Mouse (Mus musculus): ENCODE data around the gene Sorbs2. TPM values are rescaled to one million over a fixed set of nuclear protein-coding genes. Genes with fewer than 3 reads are reported as not detected.

The Sorbs2 gene
- polyA plus RNA-seq, 1 experiment from 2014 or later = 32.2 TPM

GRCm38 (mm10) chr8:45709734-45710133, 202.1 kb downstream of the Sorbs2 start:
- Histone ChIP-seq H3K36me3 (ENCODE audit: control insufficient read depth, insufficient read depth, low read length) (no peaks in the 10 kb centered on the region), H3K9ac (ENCODE audit: low read depth, low read length) (no peak overlapping the region), H3K27ac (replicated peaks; ENCODE audit: low read depth, low read length) (no peak overlapping the region), H3K27me3 (replicated peaks; ENCODE audit: control insufficient read depth, insufficient read depth, low read length) (no peaks in the 10 kb centered on the region), H3K4me2 (ENCODE audit: low read depth, low read length) (no peak overlapping the region), H3K9me3 (ENCODE audit: control insufficient read depth, low read length) (no peaks in the 10 kb centered on the region), H3K4me1 (ENCODE audit: control insufficient read depth, insufficient read depth, low read length) (no peaks in the 10 kb centered on the region), H3K4me3 (ENCODE audit: low read depth, low read length) (no peak overlapping the region)
- DNase-seq (ENCODE audit: low spot score) (peak; percentile 40), ATAC-seq (ENCODE audit: low read depth) (no peak)
- WGBS = 46% methylated on average over 4 of the region's 4 CpGs

GRCm38 (mm10) chr8:45712610-45713009, 205.0 kb downstream of the Sorbs2 start:
- Histone ChIP-seq H3K27me3 (replicated peaks; ENCODE audit: control insufficient read depth, insufficient read depth, low read length) (no peaks in the 10 kb centered on the region), H3K4me3 (ENCODE audit: low read depth, low read length) (no peak overlapping the region), H3K9me3 (ENCODE audit: control insufficient read depth, low read length) (no peaks in the 10 kb centered on the region), H3K4me2 (ENCODE audit: low read depth, low read length) (no peak overlapping the region), H3K27ac (replicated peaks; ENCODE audit: low read depth, low read length) (no peak overlapping the region), H3K4me1 (ENCODE audit: control insufficient read depth, insufficient read depth, low read length) (no peaks in the 10 kb centered on the region), H3K36me3 (ENCODE audit: control insufficient read depth, insufficient read depth, low read length) (no peaks in the 10 kb centered on the region), H3K9ac (ENCODE audit: low read depth, low read length) (no peak overlapping the region)
- 89% methylated on average over 6 of the region's 6 CpGs for WGBS
- no peak for ATAC-seq (ENCODE audit: low read depth)
- no peak for DNase-seq (ENCODE audit: low spot score)

- Histone ChIP-seq H3K4me2 (ENCODE audit: low read depth, low read length) (no peak overlapping the region), H3K4me1 (ENCODE audit: control insufficient read depth, insufficient read depth, low read length) (no peaks in the 10 kb centered on the region), H3K9me3 (ENCODE audit: control insufficient read depth, low read length) (no peaks in the 10 kb centered on the region), H3K27ac (replicated peaks; ENCODE audit: low read depth, low read length) (no peak overlapping the region), H3K9ac (ENCODE audit: low read depth, low read length) (no peak overlapping the region), H3K27me3 (replicated peaks; ENCODE audit: control insufficient read depth, insufficient read depth, low read length) (no peaks in the 10 kb centered on the region), H3K4me3 (ENCODE audit: low read depth, low read length) (no peak overlapping the region), H3K36me3 (ENCODE audit: control insufficient read depth, insufficient read depth, low read length) (no peaks in the 10 kb centered on the region)
- DNase-seq (ENCODE audit: low spot score) (peak; percentile 67), ATAC-seq (ENCODE audit: low read depth) (no peak; the same call in 1 of the 2 replicates)
- 54% methylated on average over 3 of the region's 3 CpGs for WGBS
Measured at GRCm38 (mm10) chr8:45714806-45715205, 207.2 kb downstream of the Sorbs2 start.

- Histone ChIP-seq H3K36me3 (ENCODE audit: control insufficient read depth, insufficient read depth, low read length) (no peaks in the 10 kb centered on the region), H3K4me2 (ENCODE audit: low read depth, low read length) (no peak overlapping the region), H3K9ac (ENCODE audit: low read depth, low read length) (no peak overlapping the region), H3K4me1 (ENCODE audit: control insufficient read depth, insufficient read depth, low read length) (no peaks in the 10 kb centered on the region), H3K4me3 (ENCODE audit: low read depth, low read length) (no peak overlapping the region), H3K27me3 (replicated peaks; ENCODE audit: control insufficient read depth, insufficient read depth, low read length) (no peaks in the 10 kb centered on the region), H3K9me3 (ENCODE audit: control insufficient read depth, low read length) (no peaks in the 10 kb centered on the region), H3K27ac (replicated peaks; ENCODE audit: low read depth, low read length) (no peak overlapping the region)
- no peak for ATAC-seq (ENCODE audit: low read depth)
- no peak for DNase-seq (ENCODE audit: low spot score)
- 76% methylated on average over 13 of the region's 13 CpGs for WGBS
Measured at GRCm38 (mm10) chr8:45715330-45716027, 207.9 kb downstream of the Sorbs2 start.

- Histone ChIP-seq H3K4me3 (ENCODE audit: low read depth, low read length) (no peak overlapping the region), H3K36me3 (ENCODE audit: control insufficient read depth, insufficient read depth, low read length) (no peaks in the 10 kb centered on the region), H3K4me2 (ENCODE audit: low read depth, low read length) (no peak overlapping the region), H3K9me3 (ENCODE audit: control insufficient read depth, low read length) (no peaks in the 10 kb centered on the region), H3K4me1 (ENCODE audit: control insufficient read depth, insufficient read depth, low read length) (peaks cover 7% of the 10 kb centered on the region), H3K9ac (ENCODE audit: low read depth, low read length) (no peak overlapping the region), H3K27ac (replicated peaks; ENCODE audit: low read depth, low read length) (no peak overlapping the region), H3K27me3 (replicated peaks; ENCODE audit: control insufficient read depth, insufficient read depth, low read length) (no peaks in the 10 kb centered on the region)
- ATAC-seq (ENCODE audit: low read depth) (no peak), DNase-seq (ENCODE audit: low spot score) (peak; percentile 8)
- 63% methylated on average over 8 of the region's 8 CpGs for WGBS
Measured at GRCm38 (mm10) chr8:45719776-45720175, 212.2 kb downstream of the Sorbs2 start.

GRCm38 (mm10) chr8:45724204-45724603, 216.6 kb downstream of the Sorbs2 start:
- whole genome bisulfite sequencing = 77% methylated on average over 3 of the region's 3 CpGs
- H3K4me1 ChIP-seq (ENCODE audit: control insufficient read depth, insufficient read depth, low read length) = peaks cover 9% of the 10 kb centered on the region
- H3K27me3 ChIP-seq (replicated peaks; ENCODE audit: control insufficient read depth, insufficient read depth, low read length) = no peaks in the 10 kb centered on the region
- no peak overlapping the region for H3K9ac ChIP-seq (ENCODE audit: low read depth, low read length)
- H3K4me2 ChIP-seq (ENCODE audit: low read depth, low read length) = no peak overlapping the region
- no peaks in the 10 kb centered on the region for H3K36me3 ChIP-seq (ENCODE audit: control insufficient read depth, insufficient read depth, low read length)
- DNase-seq (ENCODE audit: low spot score) (no peak), ATAC-seq (ENCODE audit: low read depth) (no peak)
- no peaks in the 10 kb centered on the region for H3K9me3 ChIP-seq (ENCODE audit: control insufficient read depth, low read length)
- no peak overlapping the region for H3K4me3 ChIP-seq (ENCODE audit: low read depth, low read length)
- H3K27ac ChIP-seq (replicated peaks; ENCODE audit: low read depth, low read length) = no peak overlapping the region

GRCm38 (mm10) chr8:45725321-45725720, 217.7 kb downstream of the Sorbs2 start:
- ATAC-seq (ENCODE audit: low read depth) = no peak
- no peak overlapping the region for H3K4me2 ChIP-seq (ENCODE audit: low read depth, low read length)
- H3K27me3 ChIP-seq (replicated peaks; ENCODE audit: control insufficient read depth, insufficient read depth, low read length) = no peaks in the 10 kb centered on the region
- no peak overlapping the region for H3K27ac ChIP-seq (replicated peaks; ENCODE audit: low read depth, low read length)
- WGBS = 66% methylated on average over 5 of the region's 5 CpGs
- H3K9me3 ChIP-seq (ENCODE audit: control insufficient read depth, low read length) = no peaks in the 10 kb centered on the region
- H3K36me3 ChIP-seq (ENCODE audit: control insufficient read depth, insufficient read depth, low read length) = no peaks in the 10 kb centered on the region
- H3K4me3 ChIP-seq (ENCODE audit: low read depth, low read length) = no peak overlapping the region
- DNase-seq (ENCODE audit: low spot score) = no peak
- H3K4me1 ChIP-seq (ENCODE audit: control insufficient read depth, insufficient read depth, low read length) = peaks cover 9% of the 10 kb centered on the region
- no peak overlapping the region for H3K9ac ChIP-seq (ENCODE audit: low read depth, low read length)

GRCm38 (mm10) chr8:45729850-45730382, 222.3 kb downstream of the Sorbs2 start:
- DNase-seq (ENCODE audit: low spot score) = peak; percentile 45
- no peaks in the 10 kb centered on the region for H3K9me3 ChIP-seq (ENCODE audit: control insufficient read depth, low read length)
- H3K4me2 ChIP-seq (ENCODE audit: low read depth, low read length) = no peak overlapping the region
- no peak overlapping the region for H3K27ac ChIP-seq (replicated peaks; ENCODE audit: low read depth, low read length)
- H3K9ac ChIP-seq (ENCODE audit: low read depth, low read length) = no peak overlapping the region
- H3K36me3 ChIP-seq (ENCODE audit: control insufficient read depth, insufficient read depth, low read length) = no peaks in the 10 kb centered on the region
- peaks cover under 1% of the 10 kb centered on the region; the same call in 1 of the 2 replicates for H3K4me1 ChIP-seq (ENCODE audit: control insufficient read depth, insufficient read depth, low read length)
- H3K4me3 ChIP-seq (ENCODE audit: low read depth, low read length) = no peak overlapping the region
- no peaks in the 10 kb centered on the region; the same call in 1 of the 2 replicates for H3K27me3 ChIP-seq (replicated peaks; ENCODE audit: control insufficient read depth, insufficient read depth, low read length)
- WGBS = 24% methylated on average over 7 of the region's 7 CpGs
- ATAC-seq (ENCODE audit: low read depth) = peak; percentile 55; the same call in 1 of the 2 replicates

GRCm38 (mm10) chr8:45730795-45731194, 223.2 kb downstream of the Sorbs2 start:
- Histone ChIP-seq H3K9ac (ENCODE audit: low read depth, low read length) (no peak overlapping the region), H3K9me3 (ENCODE audit: control insufficient read depth, low read length) (no peaks in the 10 kb centered on the region), H3K27ac (replicated peaks; ENCODE audit: low read depth, low read length) (no peak overlapping the region), H3K4me1 (ENCODE audit: control insufficient read depth, insufficient read depth, low read length) (no peaks in the 10 kb centered on the region), H3K4me3 (ENCODE audit: low read depth, low read length) (no peak overlapping the region), H3K4me2 (ENCODE audit: low read depth, low read length) (no peak overlapping the region), H3K27me3 (replicated peaks; ENCODE audit: control insufficient read depth, insufficient read depth, low read length) (no peaks in the 10 kb centered on the region; the same call in 1 of the 2 replicates), H3K36me3 (ENCODE audit: control insufficient read depth, insufficient read depth, low read length) (no peaks in the 10 kb centered on the region)
- DNase-seq (ENCODE audit: low spot score) (no peak), ATAC-seq (ENCODE audit: low read depth) (no peak)
- 69% methylated on average over 5 of the region's 5 CpGs for WGBS
